Mouse (Mus musculus): ENCODE data around the gene Zfp52. TPM values are rescaled to one million over a fixed set of nuclear protein-coding genes. Genes with fewer than 3 reads are reported as not detected.

The Zfp52 gene
- 0.65 and 0.67 TPM in 2 replicates for polyA plus RNA-seq (2012; rRNA removed)

GRCm38 (mm10) chr17:21535096-21536001 is at the start of gene Zfp52:
Gene Zfp52 (plus strand): TSS chr17:21535539.

GRCm38 (mm10) chr17:21488760-21489499 is 46.4 kb upstream of the Zfp52 start, which contains the start of gene Zfp53:
Gene Zfp53 (plus strand): TSS chr17:21488998.

GRCm38 (mm10) chr17:21566728-21567349 is 31.5 kb downstream of the Zfp52 start, which contains the start of gene Zfp948:
Gene Zfp948 (plus strand): TSS chr17:21567008.

Other genes with a start within 250 kb of the Zfp52 start
- not detected in 2 replicates for gene Vmn1r237, start 223.7 kb upstream of the Zfp52 start, polyA plus RNA-seq (2012; rRNA removed)
- 0.32 and 0.36 TPM in 2 replicates for gene Zfp677, start 151.8 kb upstream of the Zfp52 start, polyA plus RNA-seq (2012; rRNA removed)
- 0.98 and 1.2 TPM in 2 replicates for gene Zfp54, start 112.3 kb upstream of the Zfp52 start, polyA plus RNA-seq (2012; rRNA removed)
- 2.7 and 3.2 TPM in 2 replicates for gene Zfp51, start 85.2 kb upstream of the Zfp52 start, polyA plus RNA-seq (2012; rRNA removed)
- 1.5 and 1.8 TPM in 2 replicates for gene Zfp53, start 46.5 kb upstream of the Zfp52 start, polyA plus RNA-seq (2012; rRNA removed)
- gene Zfp948, start 31.5 kb downstream of the Zfp52 start, polyA plus RNA-seq (2012; rRNA removed), result 4.3 TPM in 2 replicates
- gene Zfp983, start 115.1 kb downstream of the Zfp52 start, polyA plus RNA-seq (2012; rRNA removed), result 0.63 and 0.84 TPM in 2 replicates
- gene Gm10226, start 156.3 kb downstream of the Zfp52 start, polyA plus RNA-seq (2012; rRNA removed), result 2.3 and 4.5 TPM in 2 replicates
- 4.1 and 4.5 TPM in 2 replicates for gene Zfp760, start 172.2 kb downstream of the Zfp52 start, polyA plus RNA-seq (2012; rRNA removed)
- gene Zfp229, start 195.3 kb downstream of the Zfp52 start, polyA plus RNA-seq (2012; rRNA removed), result 1.4 TPM in 2 replicates